Mouse (Mus musculus) hindbrain, embryonic 16.5 days (tissue): ENCODE results near the gene Dazap1. TPM values are rescaled to one million over a fixed set of nuclear protein-coding genes. Genes with fewer than 3 reads are reported as not detected.

Source experiments
- ATAC-seq: fragments of 200-750 bp; cut with Nextera tagmentation; 2 replicates; pipeline ENCODE4 v1.8.0; 2017; ENCODE audit warnings: moderate TSS enrichment, moderate library complexity
- H3K27ac ChIP-seq: fragments of 300-500 bp; sonication (generic); 2 replicates; pipeline ENCODE4 v1.5.1; 2014; ENCODE audit warnings: low read depth, mild to moderate bottlenecking, control low read depth, low read length, moderate library complexity
- H3K27me3 ChIP-seq: fragments of 300-500 bp; sonication (generic); replicated peaks from 2 replicates; pipeline ENCODE4 v1.6.1; 2014; ENCODE audit warnings: low read length; ENCODE audit not compliant: control insufficient read depth, insufficient read depth
- H3K36me3 ChIP-seq: fragments of 300-500 bp; sonication (generic); 2 replicates; pipeline ENCODE4 v1.6.1; 2014; ENCODE audit warnings: mild to moderate bottlenecking, low read length, moderate library complexity, mixed read lengths; ENCODE audit not compliant: control insufficient read depth, insufficient read depth
- H3K4me1 ChIP-seq: fragments of 300-500 bp; sonication (generic); 2 replicates; pipeline ENCODE4 v1.6.1; 2014; ENCODE audit warnings: low read depth, low read length; ENCODE audit not compliant: control insufficient read depth, insufficient read depth
- H3K4me2 ChIP-seq: fragments of 300-500 bp; sonication (generic); 2 replicates; pipeline ENCODE4 v1.6.1; 2014; ENCODE audit warnings: mild to moderate bottlenecking, low read length, control low read depth, moderate library complexity
- H3K4me3 ChIP-seq: fragments of 300-500 bp; sonication (generic); 2 replicates; pipeline ENCODE4 v1.5.1; 2014; ENCODE audit warnings: mild to moderate bottlenecking, low read length, control low read depth, moderate library complexity
- H3K9ac ChIP-seq: fragments of 300-500 bp; sonication (generic); 2 replicates; pipeline ENCODE4 v1.6.1; 2014; ENCODE audit warnings: low read depth, mild to moderate bottlenecking, control low read depth, low read length, moderate library complexity
- H3K9me3 ChIP-seq: fragments of 300-500 bp; sonication (generic); 2 replicates; pipeline ENCODE4 v1.6.1; 2014; ENCODE audit warnings: mild to moderate bottlenecking, low read length, moderate library complexity; ENCODE audit not compliant: control insufficient read depth
- WGBS: fragments of 180-500 bp; shearing (Covaris S2); extraction: QIAGEN DNeasy Blood & Tissue Kit; methylation state at CpG from one replicate; pipeline ENCODE4 v1.1.7; 2014; 5-methylcytosine and 5-hydroxymethylcytosine counted together
- polyA plus RNA-seq: library from polyadenylated mRNA; unstranded; fragments of >200 nt; fragmentation: Nextera tagmentation; extraction: Ambion mirVana; gene quantifications from 2 replicates; pipeline ENCODE4 v1.2.1, GENCODE M21; 2015

Gene Dazap1
- polyA plus RNA-seq, 1 experiment from 2014 or later = 38.5 TPM

GRCm38 (mm10) chr10:80292251-80293146 is 31.2 kb downstream of the Dazap1 start, which contains the start of gene Rps15:
TSS of gene Rps15 (plus strand) at chr10:80292453.
- Histone ChIP-seq H3K4me2 (peak within 1 kb of the TSS; percentile 99), H3K4me3 (peak within 1 kb of the TSS; percentile 82), H3K9me3 (no peaks in the 10 kb centered on the region), H3K27me3 (no peaks in the 10 kb centered on the region), H3K9ac (peak within 1 kb of the TSS; percentile 92), H3K27ac (peak within 1 kb of the TSS; percentile 90), H3K36me3 (peaks cover 16% of the 10 kb centered on the region), H3K4me1 (peaks cover 36% of the 10 kb centered on the region)
- ATAC-seq = peak; percentile 82
- WGBS = under 1% methylated on average over 71 of the region's 72 CpGs

GRCm38 (mm10) chr10:80293325-80293724 is 32.0 kb downstream of the Dazap1 start:
- H3K4me2 ChIP-seq = peak overlapping the region; percentile 99
- no peaks in the 10 kb centered on the region for H3K9me3 ChIP-seq
- H3K36me3 ChIP-seq = peaks cover 10% of the 10 kb centered on the region
- peak overlapping the region; percentile 82 for H3K4me3 ChIP-seq
- H3K27ac ChIP-seq = no peak overlapping the region
- 22% methylated on average over 14 of the region's 14 CpGs for WGBS
- H3K27me3 ChIP-seq = no peaks in the 10 kb centered on the region
- H3K9ac ChIP-seq = peak overlapping the region; percentile 92
- no peak for ATAC-seq
- peaks cover 44% of the 10 kb centered on the region for H3K4me1 ChIP-seq

GRCm38 (mm10) chr10:80294311-80294710 is 33.0 kb downstream of the Dazap1 start:
- Histone ChIP-seq H3K9me3 (no peaks in the 10 kb centered on the region), H3K4me3 (no peak overlapping the region), H3K9ac (no peak overlapping the region), H3K27me3 (no peaks in the 10 kb centered on the region), H3K4me2 (no peak overlapping the region), H3K36me3 (peaks cover 9% of the 10 kb centered on the region), H3K4me1 (peaks cover 48% of the 10 kb centered on the region), H3K27ac (no peak overlapping the region; the same call in 1 of the 2 replicates)
- no peak for ATAC-seq
- 76% methylated on average over 4 of the region's 4 CpGs for WGBS

- ATAC-seq = no peak
- no peaks in the 10 kb centered on the region for H3K9me3 ChIP-seq
- H3K9ac ChIP-seq = peak overlapping the region; percentile 84
- H3K27me3 ChIP-seq = no peaks in the 10 kb centered on the region
- 46% methylated on average over 7 of the region's 7 CpGs for WGBS
- peak overlapping the region; percentile 98 for H3K27ac ChIP-seq
- peaks cover 48% of the 10 kb centered on the region for H3K4me1 ChIP-seq
- no peak overlapping the region for H3K4me3 ChIP-seq
- peaks cover 9% of the 10 kb centered on the region for H3K36me3 ChIP-seq
- H3K4me2 ChIP-seq = no peak overlapping the region; the same call in 1 of the 2 replicates
Measured at GRCm38 (mm10) chr10:80294788-80295303, 33.6 kb downstream of the Dazap1 start.

- H3K4me3 ChIP-seq = peak within 1 kb of the TSS; percentile 57
- 0% methylated on average over 25 of the region's 26 CpGs for WGBS
- H3K27ac ChIP-seq = peak within 1 kb of the TSS; percentile 98
- peaks cover 9% of the 10 kb centered on the region for H3K36me3 ChIP-seq
- H3K4me1 ChIP-seq = peaks cover 48% of the 10 kb centered on the region
- no peaks in the 10 kb centered on the region for H3K27me3 ChIP-seq
- peak; percentile 66 for ATAC-seq
- H3K9me3 ChIP-seq = no peaks in the 10 kb centered on the region
- peak within 1 kb of the TSS; percentile 83 for H3K4me2 ChIP-seq
- H3K9ac ChIP-seq = peak within 1 kb of the TSS; percentile 84
Measured at GRCm38 (mm10) chr10:80295618-80296425, 34.5 kb downstream of the Dazap1 start, which contains the start of gene Apc2. TSS of gene Apc2 (plus strand) at chr10:80295977.

- no peak for ATAC-seq
- peak overlapping the region; percentile 83 for H3K4me2 ChIP-seq
- peaks cover 9% of the 10 kb centered on the region for H3K36me3 ChIP-seq
- peaks cover 54% of the 10 kb centered on the region for H3K4me1 ChIP-seq
- WGBS = 87% methylated on average over 5 of the region's 5 CpGs
- no peaks in the 10 kb centered on the region for H3K27me3 ChIP-seq
- peak overlapping the region; percentile 57 for H3K4me3 ChIP-seq
- peak overlapping the region; percentile 84 for H3K9ac ChIP-seq
- no peaks in the 10 kb centered on the region for H3K9me3 ChIP-seq
- H3K27ac ChIP-seq = peak overlapping the region; percentile 98
Measured at GRCm38 (mm10) chr10:80296824-80297223, 35.5 kb downstream of the Dazap1 start.

- no peak for ATAC-seq
- no peaks in the 10 kb centered on the region for H3K9me3 ChIP-seq
- H3K27ac ChIP-seq = peak overlapping the region; percentile 98
- peaks cover 60% of the 10 kb centered on the region for H3K4me1 ChIP-seq
- H3K4me3 ChIP-seq = no peak overlapping the region
- H3K9ac ChIP-seq = peak overlapping the region; percentile 84; the same call in 1 of the 2 replicates
- WGBS = 67% methylated on average over 8 of the region's 8 CpGs
- peaks cover 10% of the 10 kb centered on the region for H3K36me3 ChIP-seq
- peak overlapping the region; percentile 83 for H3K4me2 ChIP-seq
- H3K27me3 ChIP-seq = no peaks in the 10 kb centered on the region
Measured at GRCm38 (mm10) chr10:80297526-80298133, 36.3 kb downstream of the Dazap1 start.

- H3K9ac ChIP-seq = peak overlapping the region; percentile 94
- no peaks in the 10 kb centered on the region for H3K9me3 ChIP-seq
- no peaks in the 10 kb centered on the region for H3K27me3 ChIP-seq
- H3K4me3 ChIP-seq = peak overlapping the region; percentile 63
- ATAC-seq = peak; percentile 77
- peaks cover 60% of the 10 kb centered on the region for H3K4me1 ChIP-seq
- H3K36me3 ChIP-seq = peaks cover 11% of the 10 kb centered on the region
- peak overlapping the region; percentile 81 for H3K4me2 ChIP-seq
- 2% methylated on average over 26 of the region's 26 CpGs for WGBS
- peak overlapping the region; percentile 98 for H3K27ac ChIP-seq
Measured at GRCm38 (mm10) chr10:80298571-80299281, 37.4 kb downstream of the Dazap1 start.
